8 mouse cellular contexts compared by ENCODE assay signal in genomic region chr1:89750495-89750894, GRCm38 (mm10).
DNase-seq lines count a peak whose midpoint lies in the region; ATAC-seq lines count a peak whose summit lies in the region.

No protein-coding gene starts in this region.

- peak overlapping the region; percentile 43 for H3K4me2 ChIP-seq in forebrain, embryonic 15.5 days (replicated peaks)
- H3K4me2 ChIP-seq in neural tube, embryonic 15.5 days: peak overlapping the region; percentile 43

- peak; percentile 78 for ATAC-seq in forebrain, embryonic 15.5 days (replicated peaks)
- ATAC-seq in neural tube, embryonic 15.5 days (ENCODE audit: low FRiP score): peak; percentile 53
- no peak for ATAC-seq in inflammation-experienced regulatory T-cells, adult 6 months

- peak overlapping the region; percentile 22 for H3K4me3 ChIP-seq in forebrain, embryonic 15.5 days
- H3K4me3 ChIP-seq in neural tube, embryonic 15.5 days (replicated peaks): no peak overlapping the region

- H3K4me1 ChIP-seq in forebrain, embryonic 15.5 days: peaks cover 29% of the 10 kb centered on the region
- peaks cover 35% of the 10 kb centered on the region for H3K4me1 ChIP-seq in neural tube, embryonic 15.5 days

- H3K36me3 ChIP-seq in forebrain, embryonic 15.5 days: no peaks in the 10 kb centered on the region
- no peaks in the 10 kb centered on the region for H3K36me3 ChIP-seq in neural tube, embryonic 15.5 days

- no peaks in the 10 kb centered on the region for H3K9me3 ChIP-seq in forebrain, embryonic 15.5 days
- no peaks in the 10 kb centered on the region for H3K9me3 ChIP-seq in neural tube, embryonic 15.5 days (replicated peaks)

- H3K27me3 ChIP-seq in forebrain, embryonic 15.5 days: peaks cover 67% of the 10 kb centered on the region
- H3K27me3 ChIP-seq in neural tube, embryonic 15.5 days (replicated peaks): no peaks in the 10 kb centered on the region

- DNase-seq in right cerebral cortex, postnatal 4 days: peak; percentile 33
- no peak for DNase-seq in right cerebral cortex, postnatal 25 days
- peak; percentile 54 for DNase-seq in kidney, postnatal 14 days
- no peak for DNase-seq in lung, adult 18-20 months
- no peak for DNase-seq in right cerebral cortex, adult 18-20 months

- H3K27ac ChIP-seq in forebrain, embryonic 15.5 days (replicated peaks): peak overlapping the region; percentile 68
- peak overlapping the region; percentile 19; the same call in 1 of the 2 replicates for H3K27ac ChIP-seq in neural tube, embryonic 15.5 days (replicated peaks)

- WGBS in forebrain, embryonic 15.5 days: 3% methylated on average over 9 of the region's 9 CpGs
- 6% methylated on average over 9 of the region's 9 CpGs for WGBS in neural tube, embryonic 15.5 days

- H3K9ac ChIP-seq in forebrain, embryonic 15.5 days (replicated peaks): no peak overlapping the region
- H3K9ac ChIP-seq in neural tube, embryonic 15.5 days (replicated peaks): 0 out of 2 replicates have a peak overlapping the region, but pooled peaks have one; percentile 6

Comparison
In these comparisons a context has a peak if more than half of its experiments do, and no peak if none do; other contexts are left out.
1. DNase-seq: peak in right cerebral cortex, postnatal 4 days (single experiment) and kidney, postnatal 14 days (single experiment); none in right cerebral cortex, postnatal 25 days (single experiment), lung, adult 18-20 months (0 of 2) and right cerebral cortex, adult 18-20 months (single experiment).